8 mouse cellular contexts compared by ENCODE assay signal in the genomic region with DNA sequence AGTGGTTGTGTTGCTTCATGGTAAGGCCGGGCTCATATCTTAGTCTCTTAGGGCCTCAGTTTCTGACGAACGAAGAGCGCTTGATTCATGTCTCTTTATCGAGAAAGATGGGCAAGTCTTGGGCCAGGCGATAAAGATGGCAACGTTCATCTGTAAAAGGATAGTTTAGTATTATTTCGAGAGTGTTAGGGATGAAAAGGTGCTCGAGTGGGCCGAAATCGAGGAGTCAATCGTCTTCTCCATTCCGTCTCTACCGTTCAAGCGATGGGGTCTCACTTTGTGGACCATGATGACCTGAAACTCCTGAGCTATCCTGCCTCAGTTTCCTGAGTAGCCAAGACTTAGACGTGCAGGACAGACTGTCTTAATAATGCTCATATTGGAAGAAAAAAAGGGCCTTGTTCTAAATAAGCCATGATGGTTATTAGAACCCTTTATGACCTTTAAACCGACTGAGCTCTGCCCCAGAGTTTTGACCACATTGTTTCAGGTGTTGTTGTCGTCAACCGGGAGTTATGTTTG. TPM values are rescaled to one million over a fixed set of nuclear protein-coding genes. Genes with fewer than 3 reads are reported as not detected.
DNase-seq lines count a peak whose midpoint lies in the region; ATAC-seq and TF ChIP-seq lines count a peak whose summit lies in the region.

No protein-coding gene starts in this region.

- H3K36me3 ChIP-seq in kidney, postnatal 0 days (ENCODE audit: insufficient read depth, low read length) = no peaks in the 10 kb centered on the region
- H3K36me3 ChIP-seq in hindbrain, embryonic 15.5 days = no peaks in the 10 kb centered on the region
- no peaks in the 10 kb centered on the region for H3K36me3 ChIP-seq in midbrain, embryonic 16.5 days (ENCODE audit: control insufficient read depth, insufficient read depth, low read length)

- TF ChIP-seq CTCF in kidney, postnatal 0 days (IDR thresholded peaks at IDR 0.05; ENCODE audit: low read depth) = no peak

- H3K4me3 ChIP-seq in kidney, postnatal 0 days (replicated peaks; ENCODE audit: low read depth, low read length) = peak overlapping the region; percentile 75
- H3K4me3 ChIP-seq in hindbrain, embryonic 15.5 days = peak overlapping the region; percentile 97
- peak overlapping the region; percentile 98 for H3K4me3 ChIP-seq in midbrain, embryonic 16.5 days (ENCODE audit: low read depth, low read length)

- H3K27me3 ChIP-seq in kidney, postnatal 0 days (ENCODE audit: insufficient read depth, low read length) = no peaks in the 10 kb centered on the region
- H3K27me3 ChIP-seq in hindbrain, embryonic 15.5 days = no peaks in the 10 kb centered on the region
- H3K27me3 ChIP-seq in midbrain, embryonic 16.5 days (ENCODE audit: control insufficient read depth, insufficient read depth, low read depth, low read length) = no peaks in the 10 kb centered on the region; the same call in 1 of the 2 replicates

- peaks cover 14% of the 10 kb centered on the region for H3K4me1 ChIP-seq in kidney, postnatal 0 days (replicated peaks; ENCODE audit: insufficient read depth, low read length)
- peaks cover 22% of the 10 kb centered on the region for H3K4me1 ChIP-seq in hindbrain, embryonic 15.5 days (replicated peaks)
- H3K4me1 ChIP-seq in midbrain, embryonic 16.5 days (ENCODE audit: control insufficient read depth, insufficient read depth, low read length) = peaks cover 13% of the 10 kb centered on the region

- WGBS in kidney, postnatal 0 days = 4% methylated on average over 19 of the region's 19 CpGs
- WGBS in hindbrain, embryonic 15.5 days = 6% methylated on average over 19 of the region's 19 CpGs
- 9% methylated on average over 19 of the region's 19 CpGs for WGBS in midbrain, embryonic 16.5 days

- H3K27ac ChIP-seq in kidney, postnatal 0 days = peak overlapping the region; percentile 86; the same call in 1 of the 2 replicates
- H3K27ac ChIP-seq in hindbrain, embryonic 15.5 days (replicated peaks) = peak overlapping the region; percentile 85
- peak overlapping the region; percentile 87 for H3K27ac ChIP-seq in midbrain, embryonic 16.5 days (ENCODE audit: low read length)

- H3K9ac ChIP-seq in kidney, postnatal 0 days (ENCODE audit: low read depth, low read length) = peak overlapping the region; percentile 82
- peak overlapping the region; percentile 88 for H3K9ac ChIP-seq in hindbrain, embryonic 15.5 days
- peak overlapping the region; percentile 89 for H3K9ac ChIP-seq in midbrain, embryonic 16.5 days (ENCODE audit: low read depth, low read length)

- no peak for ATAC-seq in kidney, postnatal 0 days (replicated peaks; ENCODE audit: low FRiP score, low read depth)
- no peak for ATAC-seq in hindbrain, embryonic 15.5 days (ENCODE audit: low FRiP score, low read depth)
- no peak for ATAC-seq in midbrain, embryonic 16.5 days

- peak overlapping the region; percentile 85 for H3K4me2 ChIP-seq in kidney, postnatal 0 days (ENCODE audit: low read length)
- H3K4me2 ChIP-seq in hindbrain, embryonic 15.5 days = peak overlapping the region; percentile 89
- peak overlapping the region; percentile 75 for H3K4me2 ChIP-seq in midbrain, embryonic 16.5 days (ENCODE audit: low read length)

- H3K9me3 ChIP-seq in kidney, postnatal 0 days (replicated peaks; ENCODE audit: low read length) = no peaks in the 10 kb centered on the region
- no peaks in the 10 kb centered on the region for H3K9me3 ChIP-seq in hindbrain, embryonic 15.5 days
- no peaks in the 10 kb centered on the region for H3K9me3 ChIP-seq in midbrain, embryonic 16.5 days (replicated peaks; ENCODE audit: control insufficient read depth, low read length, poor library complexity, severe bottlenecking)

- DNase-seq in kidney, postnatal 0 days (ENCODE audit: low spot score) = no peak
- no peak for DNase-seq in kidney, postnatal 25 days
- peak; percentile 25 for DNase-seq in c-Kit-negative CD71-positive TER-119-positive erythroid progenitor cells, embryonic 14.5 days (ENCODE audit: low read depth, low spot score)
- no peak for DNase-seq in embryo, embryonic 10 days (ENCODE audit: low spot score)
- no peak for DNase-seq in cerebellum, postnatal 36 days
- DNase-seq in adrenal gland, postnatal 14 days = no peak

RNA-seq across cellular contexts. Expression of gene Rabep1, which starts 0.9 kb away (rescaled TPM):
- polyA plus RNA-seq in kidney, postnatal 0 days (2015; fragmentation: Nextera tagmentation; extraction: Ambion mirVana) = 35.4 and 37.5 TPM in 2 replicates
- 85.5 and 88.9 TPM in 2 replicates for polyA plus RNA-seq in hindbrain, embryonic 15.5 days (2015; fragmentation: Nextera tagmentation; extraction: Ambion mirVana)
- 88.6 and 91.0 TPM in 2 replicates for polyA plus RNA-seq in midbrain, embryonic 16.5 days (2015; fragmentation: Nextera tagmentation; extraction: Ambion mirVana)
- 97.4 and 109 TPM in 2 replicates for total RNA-seq in adrenal gland, postnatal 14 days (2021)

RNA-seq across cellular contexts. Expression of gene Scimp, which starts 33.1 kb away (rescaled TPM):
- polyA plus RNA-seq in kidney, postnatal 0 days (2015; fragmentation: Nextera tagmentation; extraction: Ambion mirVana) = 0.55 and 0.84 TPM in 2 replicates
- polyA plus RNA-seq in hindbrain, embryonic 15.5 days (2015; fragmentation: Nextera tagmentation; extraction: Ambion mirVana) = 0.39 TPM in 1 of 2 replicates, not detected in the other
- not detected in 2 replicates for polyA plus RNA-seq in midbrain, embryonic 16.5 days (2015; fragmentation: Nextera tagmentation; extraction: Ambion mirVana)
- total RNA-seq in adrenal gland, postnatal 14 days (2021) = 0.41 and 1.2 TPM in 2 replicates
